Mouse (Mus musculus) liver (tissue): Measurements from ENCODE around the gene Gm47841.

Experiments
- DNase-seq: peaks from one replicate; pipeline ENCODE4 v3.0.0-alpha.2; 2020; ENCODE audit warnings: mixed read lengths

Gm47841 gene

DNA sequence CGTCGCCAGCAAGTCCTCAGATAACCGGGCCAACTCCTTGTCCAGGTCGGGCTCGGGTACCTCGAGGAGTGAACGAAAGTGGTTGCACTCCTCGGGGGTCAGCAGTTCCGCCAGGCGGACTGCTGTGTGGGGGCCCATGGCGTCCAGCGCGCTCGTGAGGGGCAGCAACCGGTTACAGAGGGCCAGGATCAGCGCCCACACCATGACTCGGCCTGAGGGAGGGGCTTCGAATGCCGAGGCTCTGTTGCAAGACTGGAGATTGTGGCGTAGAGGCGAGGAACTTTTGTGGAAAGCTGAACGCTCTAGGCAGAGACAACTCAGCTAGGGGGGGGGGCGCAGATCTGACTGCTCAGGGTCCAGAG lies at the start of gene Gm47841:
Gm47841 (minus strand) TSS at position 204 of the 362 bp plus-strand sequence.
- DNase-seq, result no peak

DNA sequence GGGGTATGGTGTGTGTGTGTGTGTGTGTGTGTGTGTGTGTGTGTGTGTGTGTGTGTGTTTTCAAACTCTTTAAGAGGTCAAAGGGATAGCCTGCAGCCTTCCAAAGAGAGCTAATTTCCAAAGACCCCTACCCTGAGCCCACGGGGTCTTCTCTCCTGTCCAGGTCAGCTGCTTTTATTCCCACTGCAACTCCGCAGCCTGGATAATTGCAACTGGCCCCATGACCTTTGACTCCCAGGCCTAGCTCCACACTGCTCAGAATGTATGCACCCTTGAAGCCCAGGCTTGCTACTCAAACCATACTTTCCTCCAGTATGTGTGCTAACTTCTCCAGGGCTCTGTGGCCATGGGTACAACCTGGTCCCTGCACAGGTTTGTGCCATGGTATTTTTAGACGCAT lies 48.2 kb upstream of the Gm47841 start:
- DNase-seq, result no peak

DNA sequence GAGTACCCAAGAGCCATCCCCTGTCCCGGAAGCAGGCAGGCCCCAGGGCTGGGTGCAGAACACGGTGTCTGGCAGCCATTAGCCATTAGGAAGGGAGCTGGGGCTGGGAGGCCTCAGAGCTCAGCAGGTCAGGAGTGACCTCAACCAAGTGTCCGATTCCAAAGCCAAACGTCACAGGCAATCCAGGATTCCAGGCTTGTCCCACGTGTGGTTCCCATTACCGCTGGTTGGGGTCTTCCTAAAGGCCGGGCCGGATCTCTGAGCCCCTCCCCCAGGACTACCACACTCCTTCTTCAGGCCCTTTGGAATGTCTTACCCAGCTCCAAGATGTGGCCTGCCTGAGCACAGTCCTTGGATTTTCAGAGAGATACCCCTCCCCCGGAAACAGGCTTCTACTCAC lies 47.8 kb upstream of the Gm47841 start:
- DNase-seq, result no peak

GRCm38 (mm10) chr15:101093988-101094387 lies 46.8 kb upstream of the Gm47841 start:
- DNase-seq, result no peak

DNA sequence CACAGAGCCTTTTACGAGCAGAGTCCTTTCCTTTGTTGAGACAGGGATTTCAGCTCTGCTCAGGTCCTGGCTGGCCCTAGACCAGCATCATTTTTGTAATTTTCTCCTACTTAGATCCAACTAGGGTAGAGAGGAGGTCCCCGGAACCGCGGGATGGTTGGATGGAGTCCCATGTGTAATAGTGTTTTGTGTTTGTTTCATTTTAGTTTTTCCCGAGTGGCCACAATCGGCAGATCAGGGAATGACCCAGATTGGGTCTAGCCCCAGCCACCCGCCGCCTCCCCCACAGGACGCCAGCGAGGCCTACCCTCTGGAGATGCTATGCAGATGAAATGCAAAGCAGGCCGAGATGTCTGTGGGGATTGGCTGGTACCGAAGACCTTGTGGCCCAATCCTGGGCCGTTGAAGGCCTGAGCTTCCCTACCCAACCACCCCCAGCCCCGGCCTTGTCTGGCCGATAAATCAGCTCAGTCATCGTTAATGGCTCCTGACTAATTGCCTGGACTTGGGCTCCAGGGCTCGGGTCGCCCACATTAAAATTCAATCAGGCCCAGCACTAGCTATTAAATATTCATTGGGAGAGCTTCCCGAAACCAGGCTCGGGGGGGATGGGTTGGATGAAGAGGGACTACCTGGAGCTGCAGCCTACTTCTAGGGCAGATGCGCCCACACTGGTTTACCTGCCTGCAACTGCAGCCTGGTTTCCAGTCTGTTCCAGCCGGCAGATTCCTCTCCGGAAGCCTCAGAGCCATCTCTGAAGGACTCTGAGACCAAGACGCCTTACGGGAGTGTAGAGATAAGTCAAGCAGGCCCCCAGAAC lies 45.8 kb upstream of the Gm47841 start:
- peak; percentile 45 for DNase-seq

- no peak for DNase-seq
These were observed 45.1 kb upstream of the Gm47841 start for GRCm38 (mm10) chr15:101092121-101092828.

- DNase-seq, result no peak
These were observed 44.4 kb upstream of the Gm47841 start for GRCm38 (mm10) chr15:101091551-101091950.

GRCm38 (mm10) chr15:101088291-101088690 lies 41.1 kb upstream of the Gm47841 start:
- DNase-seq, result no peak

- no peak for DNase-seq
These were observed 39.8 kb upstream of the Gm47841 start for GRCm38 (mm10) chr15:101086956-101087355.

DNA sequence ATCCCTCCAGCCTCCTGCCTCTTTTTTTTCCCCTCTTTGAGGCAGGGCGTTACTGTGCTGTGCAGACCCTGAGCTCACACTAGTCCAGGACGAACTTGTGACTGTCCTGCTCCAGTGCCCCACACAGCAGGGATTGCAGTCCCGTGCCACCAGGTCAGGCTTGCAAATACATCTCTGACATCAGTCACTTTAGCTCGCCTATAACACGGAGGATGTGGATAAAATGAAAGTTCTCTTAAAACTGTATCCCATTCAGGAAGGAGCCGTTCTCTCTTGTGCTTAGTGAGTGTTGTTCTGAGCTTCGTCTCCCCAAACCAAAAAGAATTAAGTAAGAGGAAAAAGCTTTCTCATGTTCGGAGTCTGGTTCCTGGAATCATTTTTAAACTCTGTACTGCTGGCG lies 39.3 kb upstream of the Gm47841 start:
- DNase-seq, result no peak

DNA sequence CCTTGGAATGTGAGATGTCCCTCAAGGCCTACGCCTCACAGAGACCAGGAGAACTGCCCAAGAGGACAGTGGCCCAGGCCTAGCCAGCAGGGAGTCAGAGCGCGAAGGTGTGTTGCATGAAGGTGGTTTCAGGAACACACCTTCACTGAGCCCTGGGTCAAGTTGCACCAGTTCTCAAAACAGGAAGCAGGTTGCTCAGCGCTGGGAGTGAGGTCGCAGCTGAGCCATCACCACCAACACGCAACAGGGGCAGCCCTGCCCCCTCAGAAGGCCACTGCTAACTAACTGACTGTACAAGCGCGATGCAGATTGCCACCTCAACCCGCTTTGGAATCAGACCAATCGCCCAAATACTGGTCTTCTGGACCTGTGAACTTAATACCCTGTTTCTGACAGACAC lies 37.3 kb upstream of the Gm47841 start:
- DNase-seq, result no peak

DNA sequence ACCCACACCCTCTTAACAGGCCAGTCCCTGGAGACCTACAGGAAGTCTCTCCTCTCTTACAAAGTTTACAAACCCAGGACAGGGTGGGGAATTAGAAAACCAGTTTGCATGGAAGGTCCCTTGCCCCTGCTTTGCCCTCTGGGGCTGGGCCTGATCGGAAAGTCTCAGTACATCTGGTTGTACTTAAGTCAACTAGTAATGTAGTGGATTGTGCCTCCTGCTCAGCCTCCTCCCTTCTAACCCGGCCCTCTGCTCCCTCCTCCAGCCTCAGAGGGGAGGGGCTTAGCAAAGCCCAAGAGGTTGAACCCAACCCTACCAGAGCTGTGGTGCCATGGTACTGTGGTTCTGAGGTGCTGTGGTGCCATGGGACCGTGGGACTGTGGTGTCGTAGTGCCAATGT lies 35.0 kb upstream of the Gm47841 start:
- DNase-seq, result no peak

GRCm38 (mm10) chr15:101081035-101081548 lies 33.9 kb upstream of the Gm47841 start:
- DNase-seq, result no peak

GRCm38 (mm10) chr15:101080031-101080520 lies 32.9 kb upstream of the Gm47841 start:
- no peak for DNase-seq

- DNase-seq, result peak; percentile 74
These were observed 31.5 kb upstream of the Gm47841 start for GRCm38 (mm10) chr15:101078731-101079156.

DNA sequence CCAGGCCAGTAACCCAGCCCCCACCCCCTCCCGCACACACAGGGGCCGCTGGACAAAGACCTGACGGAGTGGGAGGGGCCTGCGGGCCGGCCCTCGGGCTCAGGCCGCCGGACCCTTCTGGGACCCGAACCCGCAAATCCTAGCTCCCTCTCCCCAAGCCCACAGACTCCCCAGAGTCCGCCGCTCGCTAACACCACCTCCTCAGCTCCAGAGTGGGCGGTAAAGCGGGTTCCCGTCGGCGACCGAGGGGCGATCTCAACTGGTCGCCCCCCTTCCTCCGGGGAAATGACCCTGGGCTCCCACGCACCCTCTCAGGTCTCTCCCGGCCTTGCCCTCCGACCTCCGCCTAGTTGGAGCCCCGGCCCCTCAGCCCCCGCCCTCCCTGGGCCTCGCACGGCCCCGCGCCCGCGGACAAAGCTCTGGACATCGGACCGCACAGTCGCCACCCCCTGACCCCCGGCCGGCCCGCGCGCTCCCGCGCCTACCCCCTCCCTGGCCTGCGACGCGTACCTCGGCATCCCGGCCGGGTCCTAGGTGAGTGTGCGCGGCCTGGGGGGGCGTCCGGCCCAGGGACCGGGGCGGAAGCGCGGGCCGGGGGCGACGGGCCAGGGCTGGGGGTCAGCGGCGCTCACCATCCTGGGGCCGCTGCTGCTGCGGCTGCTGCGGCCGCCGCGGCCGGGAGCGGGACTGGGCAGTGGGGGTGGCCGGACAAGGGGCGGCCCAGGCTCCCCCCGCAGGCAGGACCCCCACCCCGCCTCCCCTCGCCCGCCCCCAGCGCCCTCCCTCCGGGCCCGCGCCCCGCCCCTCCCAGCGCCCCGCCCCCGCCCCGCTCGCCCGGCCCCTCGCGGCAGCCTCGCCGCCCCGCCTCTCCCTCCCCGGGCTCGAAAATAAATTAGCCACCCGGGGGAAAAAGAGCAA lies 30.9 kb upstream of the Gm47841 start, which contains the start of gene Fignl2:
Fignl2 (minus strand) TSS at position 755 of the 918 bp plus-strand sequence.
- peak; percentile 50 for DNase-seq

GRCm38 (mm10) chr15:101077001-101077812 lies 30.0 kb upstream of the Gm47841 start:
- no peak for DNase-seq

DNA sequence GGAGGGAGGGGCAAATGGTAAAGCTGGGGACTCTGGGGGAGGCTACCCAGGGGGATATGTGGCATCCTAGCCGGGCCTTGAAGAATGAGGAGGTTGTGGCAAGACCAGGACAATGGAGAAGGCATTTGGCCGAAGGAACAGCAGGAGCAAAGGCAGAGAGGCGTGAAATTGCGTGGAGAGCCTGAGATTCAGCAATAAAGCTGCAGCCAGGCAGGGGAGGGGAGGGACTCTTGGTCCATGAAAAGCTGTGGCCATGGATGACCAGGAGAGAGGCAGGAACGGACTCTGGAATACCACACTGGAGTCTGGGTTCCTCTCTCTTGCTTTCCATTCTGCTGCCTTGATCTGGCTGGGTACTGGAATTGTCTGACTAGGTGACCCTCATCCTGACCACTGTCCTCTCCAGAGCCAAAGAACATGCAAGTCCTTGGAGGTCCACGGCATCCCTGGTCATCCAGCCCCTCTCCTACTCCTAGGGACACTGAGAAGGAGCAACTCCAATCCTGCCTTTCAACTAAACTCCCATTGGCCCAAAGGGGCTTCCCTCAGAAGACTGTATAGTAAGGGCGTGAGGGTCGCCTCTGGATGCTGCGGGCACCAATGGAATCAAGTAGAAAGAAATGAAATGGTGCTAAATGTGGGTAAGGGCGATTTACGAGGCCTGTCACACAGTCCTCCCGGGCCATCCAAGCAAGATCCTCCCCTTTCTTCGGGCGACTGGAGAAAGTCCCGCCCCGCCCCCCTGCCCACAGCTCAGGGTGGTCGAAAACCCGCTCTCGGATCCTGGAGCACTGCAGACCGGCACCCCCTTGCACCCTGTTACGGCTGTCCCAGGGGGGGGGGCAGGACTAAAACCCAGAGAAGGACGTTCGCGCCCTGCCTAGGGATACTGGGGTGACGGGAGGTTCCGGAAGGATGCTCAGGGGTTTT lies 29.1 kb upstream of the Gm47841 start:
- DNase-seq, result no peak

DNA sequence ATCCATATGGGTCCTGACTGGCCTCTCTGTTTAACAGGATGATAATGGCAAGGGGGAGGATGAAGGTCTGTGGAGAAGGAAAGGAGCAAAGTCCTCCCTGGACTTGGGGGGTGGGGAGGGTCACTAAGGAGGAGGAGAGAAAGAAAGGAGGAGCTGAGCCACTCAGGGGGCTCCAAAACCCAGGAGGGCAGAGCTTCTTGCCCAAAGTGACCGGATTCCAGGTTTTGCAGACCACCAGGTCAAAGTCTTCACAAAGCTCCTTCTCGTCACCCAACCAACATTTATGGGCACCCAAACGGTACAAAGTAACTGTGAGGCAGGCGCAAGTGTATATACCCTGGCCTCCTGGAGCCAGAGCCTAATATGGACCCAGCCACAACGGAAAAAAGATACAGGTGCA lies 28.5 kb upstream of the Gm47841 start:
- DNase-seq, result no peak

DNA sequence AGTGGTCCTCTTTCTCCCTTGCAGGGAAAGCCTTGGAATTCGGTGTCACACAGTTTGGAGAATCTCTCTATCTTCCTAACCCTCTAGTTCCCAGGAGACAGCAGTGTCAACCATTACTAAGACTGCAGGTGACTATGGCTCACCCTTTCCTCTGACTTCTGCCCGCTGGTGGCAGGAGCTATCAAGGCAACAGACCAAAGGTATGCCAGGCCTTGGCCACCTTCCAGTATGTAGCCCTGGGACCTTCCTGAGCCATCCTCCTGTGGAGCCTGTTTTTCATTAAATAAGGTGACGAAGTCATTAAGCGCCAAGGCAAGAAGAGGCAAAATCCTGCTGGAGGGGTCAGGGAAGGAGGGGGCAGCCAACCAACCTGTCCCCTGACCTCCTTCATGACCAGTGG lies 28.0 kb upstream of the Gm47841 start:
- no peak for DNase-seq

DNA sequence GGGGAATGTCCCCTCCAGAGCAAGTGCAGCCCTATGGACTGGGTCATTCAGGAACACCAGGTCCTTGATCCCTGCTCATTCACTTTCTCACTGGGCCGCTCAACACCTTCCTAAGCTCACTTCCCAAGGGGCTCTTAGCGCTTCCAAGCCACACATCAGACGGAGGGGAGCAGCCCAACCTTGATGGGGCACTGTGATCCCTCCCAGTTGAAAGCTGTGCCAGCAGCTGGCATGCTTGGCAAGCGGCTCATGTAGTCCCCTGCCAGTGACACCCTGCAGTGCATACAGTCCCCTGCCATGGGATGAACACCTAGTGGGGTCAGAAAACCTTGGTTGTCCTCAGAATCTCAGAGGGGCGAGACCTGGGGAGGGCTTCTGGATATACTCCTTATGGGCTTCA lies 26.9 kb upstream of the Gm47841 start:
- no peak for DNase-seq
